Mouse (Mus musculus): ENCODE results near the gene Plaur.
"Not testable (repeated sequence)": the region's sequence is repeated elsewhere in the genome, so short reads cannot be mapped to it uniquely, and the experiment has no call there.

The Plaur gene

GRCm38 (mm10) chr7:24512355-24512754, 50.1 kb downstream of the Plaur start, which contains the start of gene AC161166.1:
Gene AC161166.1 (minus strand): TSS chr7:24512455.
- no peak for DNase-seq (ENCODE audit: low spot score)

GRCm38 (mm10) chr7:24516319-24516718, 54.0 kb downstream of the Plaur start:
- not testable (repeated sequence) for DNase-seq (ENCODE audit: low spot score)

- DNase-seq (ENCODE audit: low spot score) = no peak
Measured at GRCm38 (mm10) chr7:24517077-24517476, 54.8 kb downstream of the Plaur start.

- DNase-seq (ENCODE audit: low spot score) = no peak
Measured at GRCm38 (mm10) chr7:24517654-24518053, 55.4 kb downstream of the Plaur start.

GRCm38 (mm10) chr7:24519130-24519529, 56.8 kb downstream of the Plaur start:
- no peak for DNase-seq (ENCODE audit: low spot score)

- not testable (repeated sequence) for DNase-seq (ENCODE audit: low spot score)
Measured at GRCm38 (mm10) chr7:24520054-24520453, 57.8 kb downstream of the Plaur start.

- DNase-seq (ENCODE audit: low spot score) = no peak
Measured at GRCm38 (mm10) chr7:24522805-24523204, 60.5 kb downstream of the Plaur start.

GRCm38 (mm10) chr7:24523723-24524122, 61.4 kb downstream of the Plaur start:
- no peak for DNase-seq (ENCODE audit: low spot score)

- no peak for DNase-seq (ENCODE audit: low spot score)
Measured at GRCm38 (mm10) chr7:24524978-24525377, 62.7 kb downstream of the Plaur start.
